Mouse (Mus musculus): Measurements from ENCODE around the gene Ing3. TPM values are rescaled to one million over a fixed set of nuclear protein-coding genes. Genes with fewer than 3 reads are reported as not detected.

The Ing3 gene
- polyA plus RNA-seq (2014; fragmentation: Nextera tagmentation; extraction: Ambion mirVana): 57.7 and 64.0 TPM in 2 replicates

DNA sequence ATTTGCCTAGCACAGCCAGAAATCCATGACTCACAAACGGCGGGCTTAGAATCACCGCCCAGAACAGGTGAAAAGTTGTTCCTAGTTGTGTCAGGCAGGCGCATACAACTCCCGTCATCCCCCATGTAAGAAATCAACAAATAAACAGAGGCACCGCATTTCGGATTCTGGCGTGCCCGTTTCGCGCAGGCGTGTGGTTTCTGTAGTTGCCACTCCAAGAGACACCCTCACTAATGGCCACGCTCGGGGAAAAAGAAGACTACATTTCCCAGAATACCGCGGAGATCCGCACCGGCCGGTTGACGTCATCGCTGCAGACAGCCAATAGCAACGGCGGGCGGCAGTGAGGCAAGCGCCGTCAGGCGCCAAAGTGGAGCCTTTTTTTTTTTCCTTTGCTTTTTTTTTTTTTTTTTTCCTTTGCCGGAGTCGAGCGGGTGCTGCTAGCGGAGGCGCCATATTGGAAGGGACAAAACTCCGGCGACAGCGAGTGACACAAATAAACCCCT is at the start of gene Ing3:
Gene Ing3, plus strand, starts transcription at position 346 of the 506 bp plus-strand sequence.
- peak within 1 kb of the TSS; percentile 73 for H3K4me2 ChIP-seq (ENCODE audit: low read length)
- H3K36me3 ChIP-seq (ENCODE audit: control insufficient read depth, insufficient read depth, low read length): peaks cover 13% of the 10 kb centered on the region; the same call in 1 of the 2 replicates
- H3K27ac ChIP-seq (ENCODE audit: low read depth, low read length): peak within 1 kb of the TSS; percentile 99
- H3K4me1 ChIP-seq (ENCODE audit: control insufficient read depth, insufficient read depth, low read length): peaks cover 6% of the 10 kb centered on the region
- H3K9ac ChIP-seq (ENCODE audit: low read length): peak within 1 kb of the TSS; percentile 77
- H3K27me3 ChIP-seq (replicated peaks; ENCODE audit: control insufficient read depth, insufficient read depth, low read length): no peaks in the 10 kb centered on the region
- no peaks in the 10 kb centered on the region for H3K9me3 ChIP-seq (replicated peaks; ENCODE audit: control insufficient read depth, low read length)
- ATAC-seq: peak; percentile 98
- under 1% methylated on average over 35 of the region's 35 CpGs for WGBS
- peak; percentile 100 for DNase-seq (ENCODE audit: low spot score)
- peak within 1 kb of the TSS; percentile 74 for H3K4me3 ChIP-seq (ENCODE audit: low read depth, low read length)

DNA sequence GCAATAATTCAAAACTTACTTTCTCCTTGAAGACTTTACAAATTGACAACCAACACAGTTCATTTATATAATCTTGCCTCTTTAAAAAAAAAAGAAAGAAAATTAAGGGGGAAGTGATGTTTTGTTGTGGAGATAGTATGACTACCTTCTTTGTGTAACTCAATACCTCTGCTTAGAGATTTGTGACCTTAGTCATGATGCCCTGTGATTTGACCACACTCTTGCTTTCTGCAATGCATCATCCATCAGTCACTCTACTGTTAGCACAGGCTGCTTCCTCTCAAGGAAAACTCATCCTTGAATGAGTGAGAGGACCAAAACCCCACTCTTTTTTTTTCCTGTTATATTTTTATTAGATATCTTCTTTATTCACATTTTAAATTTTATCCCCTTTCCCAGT is 39.7 kb upstream of the Ing3 start:
- DNase-seq (ENCODE audit: low spot score): no peak
- H3K27me3 ChIP-seq (replicated peaks; ENCODE audit: control insufficient read depth, insufficient read depth, low read length): no peaks in the 10 kb centered on the region
- H3K9me3 ChIP-seq (replicated peaks; ENCODE audit: control insufficient read depth, low read length): no peaks in the 10 kb centered on the region
- no peak overlapping the region for H3K4me3 ChIP-seq (ENCODE audit: low read depth, low read length)
- no peak overlapping the region for H3K4me2 ChIP-seq (ENCODE audit: low read length)
- no peak overlapping the region for H3K27ac ChIP-seq (ENCODE audit: low read depth, low read length)
- H3K4me1 ChIP-seq (ENCODE audit: control insufficient read depth, insufficient read depth, low read length): no peaks in the 10 kb centered on the region
- H3K9ac ChIP-seq (ENCODE audit: low read length): no peak overlapping the region
- no peaks in the 10 kb centered on the region for H3K36me3 ChIP-seq (ENCODE audit: control insufficient read depth, insufficient read depth, low read length)
- ATAC-seq: no peak

DNA sequence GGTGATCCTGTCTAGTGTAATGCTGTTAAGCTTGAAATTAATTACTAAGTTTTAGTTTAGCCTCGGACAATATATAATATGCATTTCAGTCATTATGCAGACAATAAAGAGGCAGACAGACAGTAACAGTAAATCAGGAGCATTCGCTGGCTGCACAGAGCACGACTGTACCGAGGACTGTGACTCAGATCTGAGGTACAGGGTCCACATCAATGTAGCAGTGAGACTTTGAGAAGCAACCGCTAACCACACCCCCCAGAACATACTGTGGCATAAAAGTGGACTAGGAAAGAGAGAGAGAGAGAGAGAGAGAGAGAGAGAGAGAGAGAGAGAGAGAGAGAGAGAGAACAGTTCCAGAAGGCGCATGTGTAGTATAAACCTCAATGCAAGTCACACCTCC is 38.6 kb upstream of the Ing3 start:
- Histone ChIP-seq H3K4me2 (ENCODE audit: low read length) (no peak overlapping the region), H3K4me3 (ENCODE audit: low read depth, low read length) (no peak overlapping the region), H3K9me3 (replicated peaks; ENCODE audit: control insufficient read depth, low read length) (no peaks in the 10 kb centered on the region), H3K27ac (ENCODE audit: low read depth, low read length) (no peak overlapping the region), H3K4me1 (ENCODE audit: control insufficient read depth, insufficient read depth, low read length) (no peaks in the 10 kb centered on the region), H3K27me3 (replicated peaks; ENCODE audit: control insufficient read depth, insufficient read depth, low read length) (no peaks in the 10 kb centered on the region), H3K9ac (ENCODE audit: low read length) (no peak overlapping the region), H3K36me3 (ENCODE audit: control insufficient read depth, insufficient read depth, low read length) (no peaks in the 10 kb centered on the region)
- DNase-seq (ENCODE audit: low spot score): no peak
- 85% methylated on average over 6 of the region's 6 CpGs for WGBS
- ATAC-seq: no peak

DNA sequence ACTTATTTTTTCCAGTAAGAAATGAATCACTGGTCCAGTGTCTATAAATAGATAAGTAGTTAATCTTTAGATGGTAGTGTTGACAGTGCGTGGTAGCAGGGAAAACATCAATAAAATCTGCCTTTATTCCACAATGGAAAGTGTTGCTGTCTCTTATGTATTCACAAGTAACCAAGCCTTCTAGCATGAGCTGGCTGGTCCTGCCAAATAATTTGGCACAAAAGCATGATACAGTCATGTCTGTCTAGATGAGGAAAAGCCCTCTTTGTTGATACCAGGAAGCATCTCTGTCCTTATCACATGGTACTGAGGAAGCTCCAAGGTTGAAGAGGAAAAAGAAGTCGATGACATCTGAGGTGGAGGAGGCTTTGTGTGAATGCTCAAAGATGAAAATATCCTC is 32.8 kb upstream of the Ing3 start:
- DNase-seq (ENCODE audit: low spot score) (no peak), ATAC-seq (no peak)
- WGBS: 97% methylated on average over 2 of the region's 2 CpGs
- Histone ChIP-seq H3K4me3 (ENCODE audit: low read depth, low read length) (no peak overlapping the region), H3K36me3 (ENCODE audit: control insufficient read depth, insufficient read depth, low read length) (no peaks in the 10 kb centered on the region), H3K27me3 (replicated peaks; ENCODE audit: control insufficient read depth, insufficient read depth, low read length) (no peaks in the 10 kb centered on the region), H3K9ac (ENCODE audit: low read length) (no peak overlapping the region), H3K4me2 (ENCODE audit: low read length) (no peak overlapping the region), H3K9me3 (replicated peaks; ENCODE audit: control insufficient read depth, low read length) (no peaks in the 10 kb centered on the region), H3K4me1 (ENCODE audit: control insufficient read depth, insufficient read depth, low read length) (no peaks in the 10 kb centered on the region), H3K27ac (ENCODE audit: low read depth, low read length) (no peak overlapping the region)

DNA sequence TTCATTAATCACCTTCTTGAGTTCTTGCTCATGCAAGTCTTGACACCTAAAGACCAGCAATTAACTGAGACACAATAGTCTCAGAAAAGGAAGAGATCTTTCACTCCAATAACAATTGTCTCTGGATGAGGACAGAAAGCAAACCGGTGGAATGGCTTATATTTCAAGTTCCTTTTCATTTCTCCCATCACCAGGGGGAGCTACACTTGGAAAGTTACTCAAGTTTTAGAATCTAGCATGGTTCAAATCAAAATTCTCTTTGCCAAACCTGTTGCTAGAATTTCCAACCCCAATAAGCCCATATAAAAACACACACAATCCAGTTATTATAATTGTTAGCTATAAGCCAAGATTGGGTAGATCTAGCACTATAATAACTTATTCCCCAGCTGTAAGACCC is 25.2 kb upstream of the Ing3 start:
- H3K4me1 ChIP-seq (ENCODE audit: control insufficient read depth, insufficient read depth, low read length): no peaks in the 10 kb centered on the region
- H3K36me3 ChIP-seq (ENCODE audit: control insufficient read depth, insufficient read depth, low read length): no peaks in the 10 kb centered on the region
- H3K27me3 ChIP-seq (replicated peaks; ENCODE audit: control insufficient read depth, insufficient read depth, low read length): no peaks in the 10 kb centered on the region
- 30% methylated on average over 1 of the region's 1 CpGs for WGBS
- no peak for DNase-seq (ENCODE audit: low spot score)
- no peak overlapping the region for H3K4me3 ChIP-seq (ENCODE audit: low read depth, low read length)
- ATAC-seq: no peak
- no peak overlapping the region for H3K27ac ChIP-seq (ENCODE audit: low read depth, low read length)
- H3K9ac ChIP-seq (ENCODE audit: low read length): no peak overlapping the region
- no peaks in the 10 kb centered on the region for H3K9me3 ChIP-seq (replicated peaks; ENCODE audit: control insufficient read depth, low read length)
- no peak overlapping the region for H3K4me2 ChIP-seq (ENCODE audit: low read length)

DNA sequence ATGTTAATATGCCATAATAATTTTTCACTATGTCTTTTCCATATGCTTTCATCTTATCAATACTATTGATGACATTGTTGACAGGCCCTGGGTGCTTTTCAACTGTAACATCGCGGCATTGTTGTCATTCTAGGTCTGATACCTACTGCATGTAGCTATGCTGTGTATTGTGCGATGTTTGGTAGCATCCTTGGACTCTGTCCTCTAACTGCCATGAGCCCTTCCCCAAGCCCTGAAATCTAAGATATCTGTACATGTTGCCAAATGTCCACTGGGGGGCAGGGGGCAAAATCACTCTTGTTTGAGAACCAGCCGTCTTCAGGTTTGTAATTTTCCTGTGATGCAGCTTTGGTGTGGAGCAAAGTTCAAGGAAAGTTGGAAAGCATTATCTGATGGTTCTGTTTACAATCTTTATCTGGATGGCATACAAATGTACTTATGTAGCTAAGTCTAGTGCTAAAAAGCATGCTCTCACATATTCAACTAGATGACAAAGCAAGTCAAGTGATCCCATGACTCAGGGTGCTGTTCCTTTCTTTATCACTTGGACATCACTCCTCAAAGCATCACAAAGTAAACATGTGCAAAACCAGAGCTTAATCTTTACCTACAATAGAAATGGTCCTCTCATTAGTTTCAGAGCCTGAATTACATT is 11.3 kb upstream of the Ing3 start:
- Histone ChIP-seq H3K27ac (ENCODE audit: low read depth, low read length) (no peak overlapping the region), H3K9me3 (replicated peaks; ENCODE audit: control insufficient read depth, low read length) (no peaks in the 10 kb centered on the region), H3K9ac (ENCODE audit: low read length) (no peak overlapping the region), H3K36me3 (ENCODE audit: control insufficient read depth, insufficient read depth, low read length) (no peaks in the 10 kb centered on the region), H3K4me2 (ENCODE audit: low read length) (no peak overlapping the region), H3K4me3 (ENCODE audit: low read depth, low read length) (no peak overlapping the region), H3K4me1 (ENCODE audit: control insufficient read depth, insufficient read depth, low read length) (no peaks in the 10 kb centered on the region), H3K27me3 (replicated peaks; ENCODE audit: control insufficient read depth, insufficient read depth, low read length) (no peaks in the 10 kb centered on the region)
- 87% methylated on average over 4 of the region's 4 CpGs for WGBS
- DNase-seq (ENCODE audit: low spot score) (no peak), ATAC-seq (no peak)

DNA sequence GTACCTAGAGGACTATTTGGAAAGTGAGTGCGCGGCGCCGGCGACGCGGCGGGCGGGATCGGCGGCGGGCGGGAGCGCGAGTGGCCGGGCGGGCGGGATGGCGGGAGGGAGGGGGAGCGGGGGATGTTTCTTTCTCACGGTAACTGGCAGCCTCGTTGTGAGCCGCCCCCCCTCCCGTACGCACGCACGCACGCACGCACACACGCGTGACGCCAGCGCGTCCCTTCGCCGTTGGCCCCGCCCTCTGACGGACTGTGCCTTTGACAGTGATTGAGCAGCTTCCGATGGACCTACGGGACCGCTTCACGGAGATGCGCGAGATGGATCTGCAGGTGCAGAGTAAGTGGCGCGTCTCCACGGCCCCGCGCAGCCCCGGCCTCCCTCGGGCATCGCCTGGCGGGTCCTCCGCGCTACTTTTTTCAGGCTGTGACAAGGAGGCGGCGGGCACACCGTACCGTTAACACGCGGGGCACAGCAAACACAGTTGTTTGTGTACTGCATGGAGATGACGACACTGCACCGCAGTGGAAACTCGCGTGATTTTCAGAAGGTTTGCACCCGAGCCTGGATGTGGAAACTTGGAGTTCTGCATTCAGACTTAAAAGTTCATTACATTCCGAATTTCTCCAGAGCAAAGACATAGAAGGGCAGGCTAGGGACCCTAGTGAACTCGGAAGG is 539 bp downstream of the Ing3 start:
- Histone ChIP-seq H3K4me1 (ENCODE audit: control insufficient read depth, insufficient read depth, low read length) (peaks cover 6% of the 10 kb centered on the region), H3K4me2 (ENCODE audit: low read length) (peak overlapping the region; percentile 73), H3K4me3 (ENCODE audit: low read depth, low read length) (peak overlapping the region; percentile 74), H3K27ac (ENCODE audit: low read depth, low read length) (peak overlapping the region; percentile 99), H3K9ac (ENCODE audit: low read length) (peak overlapping the region; percentile 77), H3K27me3 (replicated peaks; ENCODE audit: control insufficient read depth, insufficient read depth, low read length) (no peaks in the 10 kb centered on the region), H3K9me3 (replicated peaks; ENCODE audit: control insufficient read depth, low read length) (no peaks in the 10 kb centered on the region), H3K36me3 (ENCODE audit: control insufficient read depth, insufficient read depth, low read length) (peaks cover 17% of the 10 kb centered on the region)
- DNase-seq (ENCODE audit: low spot score) (peak; percentile 97), ATAC-seq (peak; percentile 97)
- under 1% methylated on average over 64 of the region's 68 CpGs for WGBS

DNA sequence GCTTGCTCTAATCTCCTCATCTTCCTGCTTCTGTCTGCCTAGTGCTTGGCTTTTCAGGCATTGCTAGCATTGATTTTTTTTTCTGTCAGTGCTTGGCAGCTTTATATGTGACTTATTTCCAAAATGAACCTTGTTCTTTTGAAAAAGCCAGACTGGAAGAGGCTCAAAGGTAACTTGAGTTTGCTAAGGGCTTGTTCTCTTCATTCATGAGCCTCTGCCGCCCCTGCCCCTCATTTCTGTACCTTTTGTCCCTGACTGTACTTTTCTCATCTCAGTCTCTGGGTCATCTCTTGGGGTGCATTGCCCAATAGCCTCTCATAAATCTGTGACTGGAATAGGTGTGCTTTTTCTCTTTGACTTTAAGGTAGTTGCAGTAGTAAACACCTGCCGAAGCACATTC is 1.3 kb downstream of the Ing3 start:
- H3K9ac ChIP-seq (ENCODE audit: low read length): peak overlapping the region; percentile 77
- H3K27me3 ChIP-seq (replicated peaks; ENCODE audit: control insufficient read depth, insufficient read depth, low read length): no peaks in the 10 kb centered on the region
- ATAC-seq (no peak), DNase-seq (ENCODE audit: low spot score) (no peak)
- peak overlapping the region; percentile 74 for H3K4me3 ChIP-seq (ENCODE audit: low read depth, low read length)
- peak overlapping the region; percentile 73 for H3K4me2 ChIP-seq (ENCODE audit: low read length)
- WGBS: 73% methylated on average over 2 of the region's 2 CpGs
- H3K27ac ChIP-seq (ENCODE audit: low read depth, low read length): peak overlapping the region; percentile 99; the same call in 1 of the 2 replicates
- peaks cover 6% of the 10 kb centered on the region for H3K4me1 ChIP-seq (ENCODE audit: control insufficient read depth, insufficient read depth, low read length)
- H3K36me3 ChIP-seq (ENCODE audit: control insufficient read depth, insufficient read depth, low read length): peaks cover 22% of the 10 kb centered on the region
- no peaks in the 10 kb centered on the region for H3K9me3 ChIP-seq (replicated peaks; ENCODE audit: control insufficient read depth, low read length)

DNA sequence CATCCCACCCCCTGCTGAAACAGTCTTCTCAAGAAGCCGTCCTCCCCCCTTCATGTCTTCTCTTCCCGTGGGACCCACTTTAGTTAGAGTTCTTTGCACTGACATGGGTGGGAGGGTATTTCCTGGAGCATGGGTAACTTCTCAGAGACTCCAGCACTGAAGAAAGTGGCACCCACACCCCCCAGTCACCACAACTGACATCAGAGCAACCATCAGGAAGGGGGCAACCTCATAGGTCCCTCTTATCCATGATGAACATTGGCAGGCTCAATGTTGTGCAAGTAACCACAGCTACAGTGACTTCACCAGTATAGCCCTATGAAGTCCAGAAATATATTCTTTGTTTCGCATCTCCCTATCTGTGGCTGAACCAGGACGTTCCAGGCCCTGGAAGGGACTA is 6.1 kb downstream of the Ing3 start:
- H3K27ac ChIP-seq (ENCODE audit: low read depth, low read length): no peak overlapping the region
- no peak overlapping the region for H3K9ac ChIP-seq (ENCODE audit: low read length)
- no peaks in the 10 kb centered on the region for H3K27me3 ChIP-seq (replicated peaks; ENCODE audit: control insufficient read depth, insufficient read depth, low read length)
- 79% methylated on average over 4 of the region's 4 CpGs for WGBS
- ATAC-seq (no peak), DNase-seq (ENCODE audit: low spot score) (no peak)
- peaks cover 5% of the 10 kb centered on the region for H3K4me1 ChIP-seq (ENCODE audit: control insufficient read depth, insufficient read depth, low read length)
- H3K4me2 ChIP-seq (ENCODE audit: low read length): no peak overlapping the region
- peaks cover 46% of the 10 kb centered on the region for H3K36me3 ChIP-seq (ENCODE audit: control insufficient read depth, insufficient read depth, low read length)
- no peaks in the 10 kb centered on the region for H3K9me3 ChIP-seq (replicated peaks; ENCODE audit: control insufficient read depth, low read length)
- H3K4me3 ChIP-seq (ENCODE audit: low read depth, low read length): no peak overlapping the region

Measured in forebrain, embryonic 14.5 days (tissue).